Mouse (Mus musculus) thymus, postnatal 0 days (tissue): ENCODE data around the gene Rlf. TPM values are rescaled to one million over a fixed set of nuclear protein-coding genes. Genes with fewer than 3 reads are reported as not detected.

ENCODE experiments used
- DNase-seq: peaks from one replicate; pipeline ENCODE4 v3.0.0-alpha.2; 2015; ENCODE audit warnings: low spot score
- polyA plus RNA-seq: library from polyadenylated mRNA; unstranded; fragments of >200 nt; fragmentation: Nextera tagmentation; extraction: Ambion mirVana; gene quantifications from 2 replicates; pipeline ENCODE4 v1.2.1, GENCODE M21; 2015

The Rlf gene
- 14.4 and 17.7 TPM in 2 replicates for polyA plus RNA-seq

DNA sequence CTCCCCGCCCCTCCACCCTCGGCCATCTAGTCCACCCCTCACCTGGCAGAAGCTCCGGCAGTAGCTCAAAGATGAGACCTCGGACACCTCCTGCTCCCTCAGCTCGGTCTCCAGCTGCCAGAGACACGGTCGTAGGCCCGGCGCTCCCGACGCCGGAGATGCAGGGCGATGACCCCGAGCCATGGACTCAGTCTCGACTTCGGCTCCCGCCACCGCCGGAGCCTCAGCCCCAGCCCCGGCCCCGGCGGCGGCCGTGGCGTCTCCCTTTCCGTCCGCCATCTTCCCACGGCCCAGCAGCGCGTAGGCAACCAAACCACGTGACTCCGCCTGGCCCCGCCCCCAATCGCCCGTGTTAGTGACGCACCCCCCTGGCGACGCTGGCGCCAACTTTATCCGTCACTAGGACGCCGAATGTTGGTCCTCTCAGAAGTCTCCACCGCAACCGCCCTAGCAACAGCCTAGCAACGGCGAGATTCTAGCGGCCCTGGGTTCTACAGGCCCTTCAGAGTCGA lies at the start of gene Rlf:
Gene Rlf, minus strand, starts transcription at position 292 of the 512 bp plus-strand sequence.
- peak; percentile 97 for DNase-seq

GRCm38 (mm10) chr4:121241612-121242000 lies 26.7 kb upstream of the Rlf start:
- DNase-seq: no peak

DNA sequence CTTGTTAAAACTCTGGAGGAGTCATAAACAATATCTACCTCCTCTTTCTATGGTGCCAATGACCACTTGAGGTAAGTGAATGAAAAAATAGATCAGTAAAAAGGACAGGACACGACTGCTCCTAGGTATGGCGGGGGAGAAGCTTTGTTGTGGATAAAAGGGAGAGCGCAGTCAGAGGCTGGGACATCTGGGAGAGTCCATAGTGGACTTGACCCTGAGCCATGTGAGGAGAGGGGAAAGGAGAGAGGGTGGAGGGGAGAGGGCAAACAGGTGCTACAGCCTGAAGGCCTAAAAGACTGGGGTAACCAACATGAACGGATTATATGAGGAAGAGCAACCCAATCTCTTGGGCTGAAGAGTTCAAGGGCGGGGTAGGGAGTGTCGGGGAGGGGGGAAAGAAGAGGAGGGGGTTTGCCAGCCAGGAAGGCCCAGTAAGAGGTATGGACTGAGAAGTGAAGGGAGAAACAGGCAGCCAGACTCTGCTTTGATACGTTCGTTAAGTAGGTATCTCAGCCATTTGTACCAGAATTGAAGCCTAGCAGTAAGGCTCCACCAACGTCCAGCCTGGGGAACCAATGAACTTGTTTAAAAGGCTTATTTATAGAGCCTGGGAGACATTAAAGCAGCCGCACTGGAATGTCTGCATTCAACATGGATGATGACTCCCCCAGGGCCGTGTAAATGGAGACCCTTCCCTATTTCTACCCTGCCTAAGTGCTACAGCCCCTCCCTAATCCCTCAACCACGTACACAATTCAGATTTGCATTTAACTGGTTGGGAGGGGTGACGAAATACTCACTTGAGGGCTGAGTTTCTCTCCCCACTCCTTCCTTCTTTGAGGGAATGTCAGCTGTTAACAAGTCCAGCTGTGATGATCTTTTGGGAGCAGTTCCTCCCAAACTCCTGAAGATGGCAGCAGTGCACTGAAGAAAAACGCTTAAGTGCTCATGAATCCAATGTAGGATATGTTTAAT lies 26.0 kb upstream of the Rlf start:
- peak; percentile 51 for DNase-seq

DNA sequence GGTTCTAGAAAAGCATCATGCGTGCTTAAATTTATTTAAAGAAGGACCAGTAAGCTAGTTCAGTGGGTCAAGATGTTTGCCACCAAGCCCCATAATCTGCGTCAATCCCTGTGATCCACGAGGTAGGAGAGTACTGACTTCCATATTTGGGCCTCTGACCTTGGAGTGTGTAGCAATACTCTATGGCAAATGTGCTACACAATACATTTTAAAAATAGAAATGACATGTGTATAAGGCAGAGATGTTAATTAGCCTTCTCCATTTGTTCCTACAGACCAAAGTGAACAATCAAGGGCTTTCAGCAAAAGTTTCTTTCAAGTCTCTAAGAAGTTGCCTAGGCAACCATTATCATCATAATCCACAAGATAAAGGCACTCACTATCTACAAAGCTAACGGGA lies 25.0 kb upstream of the Rlf start:
- no peak for DNase-seq

GRCm38 (mm10) chr4:121231772-121232414 lies 17.0 kb upstream of the Rlf start:
- DNase-seq: peak; percentile 61

- peak; percentile 60 for DNase-seq
These were observed 16.2 kb upstream of the Rlf start for GRCm38 (mm10) chr4:121230943-121231614.

DNA sequence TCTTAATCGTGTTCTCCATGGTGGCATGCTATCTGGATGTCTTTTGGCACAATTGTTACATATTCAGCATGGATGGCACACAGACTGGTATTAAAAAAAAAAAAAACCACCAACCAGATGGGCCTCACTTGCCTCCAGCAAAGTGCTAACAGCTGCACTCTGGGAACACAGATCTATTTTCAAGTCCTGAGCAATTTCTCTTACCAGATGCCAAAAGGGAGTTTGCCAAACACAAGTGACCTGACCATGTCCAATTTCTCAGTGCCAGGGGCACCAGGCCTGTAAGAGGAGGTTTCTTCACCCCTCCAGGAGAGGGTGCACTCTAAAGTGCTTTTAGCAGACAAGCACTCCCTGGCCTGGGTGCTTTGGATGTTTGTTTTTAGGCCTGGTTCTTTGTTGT lies 12.2 kb upstream of the Rlf start:
- no peak for DNase-seq

GRCm38 (mm10) chr4:121225177-121225576 lies 10.3 kb upstream of the Rlf start:
- DNase-seq: no peak

- DNase-seq: no peak
These were observed 8.3 kb upstream of the Rlf start for GRCm38 (mm10) chr4:121223136-121223535.

DNA sequence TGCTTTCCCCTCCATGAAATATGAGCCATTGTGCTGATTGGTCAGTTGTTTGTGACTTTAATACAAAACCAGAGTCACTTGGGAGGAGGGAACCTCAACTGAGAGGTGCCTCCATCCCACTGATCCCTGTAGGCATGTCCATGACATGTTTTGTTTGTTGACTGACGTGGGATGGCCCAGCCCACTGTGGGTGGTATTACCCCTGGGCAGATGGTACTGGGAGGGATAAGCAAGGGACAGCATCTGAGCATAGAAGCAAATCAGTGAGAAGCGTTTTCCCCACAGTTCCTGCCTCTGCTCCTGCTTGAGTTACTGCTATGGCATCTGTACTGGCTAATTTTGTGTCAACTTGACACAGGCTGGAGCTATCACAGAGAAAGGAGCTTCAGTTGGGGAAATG lies 1.3 kb upstream of the Rlf start:
- no peak for DNase-seq

DNA sequence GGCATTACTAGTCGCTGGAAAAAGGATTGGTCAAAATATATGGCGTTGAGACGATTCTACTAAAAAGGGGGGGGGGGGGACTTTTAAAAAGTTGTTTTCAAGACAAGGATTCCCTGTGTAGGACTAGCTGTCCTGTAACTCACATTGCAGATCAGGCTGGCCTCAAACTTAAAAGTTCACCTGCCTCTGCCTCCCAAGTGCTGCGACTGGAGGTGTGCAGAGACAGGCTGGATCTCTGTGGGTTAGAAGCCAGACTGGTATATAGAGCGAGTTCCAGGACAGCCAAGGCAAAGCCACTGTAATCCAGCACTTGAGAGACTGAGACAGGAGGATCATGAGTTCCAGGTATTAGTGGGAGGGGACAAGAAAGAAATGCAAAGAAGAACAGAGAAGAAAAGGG lies 605 bp upstream of the Rlf start:
- DNase-seq: no peak

- DNase-seq: peak; percentile 46
These were observed 720 bp downstream of the Rlf start for GRCm38 (mm10) chr4:121213936-121214792.

- no peak for DNase-seq
These were observed 6.0 kb downstream of the Rlf start for GRCm38 (mm10) chr4:121208911-121209310.

- DNase-seq: peak; percentile 15
These were observed 17.0 kb downstream of the Rlf start for GRCm38 (mm10) chr4:121197856-121198255.

- peak; percentile 9 for DNase-seq
These were observed 17.9 kb downstream of the Rlf start for GRCm38 (mm10) chr4:121196995-121197394.

GRCm38 (mm10) chr4:121196205-121196604 lies 18.7 kb downstream of the Rlf start:
- DNase-seq: peak; percentile 88

DNA sequence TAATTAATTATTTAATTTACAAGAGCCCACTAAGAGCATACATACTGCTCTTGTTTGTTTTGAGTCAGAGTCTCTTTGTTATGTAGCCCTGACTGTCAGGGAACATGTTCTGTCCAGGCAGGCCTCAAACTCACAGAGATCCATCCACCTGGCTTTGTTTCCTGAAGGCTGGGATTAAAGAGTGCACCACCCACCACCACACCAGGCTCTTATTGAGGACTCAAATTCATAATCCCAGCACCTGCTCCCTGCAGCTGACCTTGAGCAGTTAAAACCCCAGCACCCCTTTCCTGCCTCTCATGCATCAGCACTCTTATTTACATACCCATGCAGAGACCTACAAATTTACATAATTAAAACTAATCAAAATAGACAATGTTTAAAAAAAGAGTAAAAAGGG lies 20.1 kb downstream of the Rlf start:
- no peak for DNase-seq

GRCm38 (mm10) chr4:121192306-121192705 lies 22.6 kb downstream of the Rlf start:
- no peak for DNase-seq

- DNase-seq: no peak
These were observed 25.5 kb downstream of the Rlf start for GRCm38 (mm10) chr4:121189341-121189740.

- no peak for DNase-seq
These were observed 35.2 kb downstream of the Rlf start for GRCm38 (mm10) chr4:121179669-121180068.

GRCm38 (mm10) chr4:121167656-121168055 lies 47.2 kb downstream of the Rlf start:
- DNase-seq: no peak
